Mouse (Mus musculus) heart, embryonic 11.5 days (tissue): ENCODE measurements around the gene Stxbp4. TPM values are rescaled to one million over a fixed set of nuclear protein-coding genes. Genes with fewer than 3 reads are reported as not detected.

ENCODE experiments used
- ATAC-seq: fragments of 200-750 bp; cut with Nextera tagmentation; replicated peaks from 2 replicates; pipeline ENCODE4 v1.8.0; 2017; ENCODE audit warnings: moderate library complexity; ENCODE audit not compliant: insufficient number of reproducible peaks, low FRiP score, low TSS enrichment
- H3K27ac ChIP-seq: fragments of 300-500 bp; sonication (generic); 2 replicates; pipeline ENCODE4 v1.5.1; 2014; ENCODE audit warnings: mild to moderate bottlenecking, low read depth, low read length
- H3K27me3 ChIP-seq: fragments of 300-500 bp; sonication (generic); 2 replicates; pipeline ENCODE4 v1.6.1; 2014; ENCODE audit warnings: mild to moderate bottlenecking, low read length, mixed read lengths; ENCODE audit not compliant: control insufficient read depth, insufficient read depth
- H3K36me3 ChIP-seq: fragments of 300-500 bp; sonication (generic); 2 replicates; pipeline ENCODE4 v1.6.1; 2014; ENCODE audit warnings: mild to moderate bottlenecking, low read length, moderate library complexity, mixed read lengths; ENCODE audit not compliant: control insufficient read depth, insufficient read depth
- H3K4me1 ChIP-seq: fragments of 300-500 bp; sonication (generic); 2 replicates; pipeline ENCODE4 v1.6.1; 2014; ENCODE audit warnings: low read length; ENCODE audit not compliant: control insufficient read depth, insufficient read depth
- H3K4me2 ChIP-seq: fragments of 300-500 bp; sonication (generic); 2 replicates; pipeline ENCODE4 v1.6.1; 2014; ENCODE audit warnings: mild to moderate bottlenecking, moderate library complexity
- H3K4me3 ChIP-seq: fragments of 300-500 bp; sonication (generic); 2 replicates; pipeline ENCODE4 v1.5.1; 2014; ENCODE audit warnings: low read depth, low read length
- H3K9ac ChIP-seq: fragments of 300-500 bp; sonication (generic); 2 replicates; pipeline ENCODE4 v1.6.1; 2014; ENCODE audit warnings: mild to moderate bottlenecking, low read depth, low read length, moderate library complexity
- H3K9me3 ChIP-seq: fragments of 300-500 bp; sonication (generic); replicated peaks from 2 replicates; pipeline ENCODE4 v1.6.1; 2016; ENCODE audit warnings: low read length; ENCODE audit not compliant: control insufficient read depth
- WGBS: fragments of 180-500 bp; shearing (Covaris S2); extraction: QIAGEN DNeasy Blood & Tissue Kit; methylation state at CpG from one replicate; pipeline ENCODE4 v1.1.7; 2014; ENCODE audit not compliant: insufficient replicate concordance; 5-methylcytosine and 5-hydroxymethylcytosine counted together
- polyA plus RNA-seq: library from polyadenylated mRNA; unstranded; fragments of >200 nt; fragmentation: Nextera tagmentation; extraction: Ambion mirVana; gene quantifications from 2 replicates; pipeline ENCODE4 v1.2.1, GENCODE M21; 2014

Gene Stxbp4
- polyA plus RNA-seq, 1 experiment from 2014 or later, result 21.0 TPM

- H3K4me1 ChIP-seq, result peaks cover 30% of the 10 kb centered on the region
- H3K36me3 ChIP-seq, result peaks cover 3% of the 10 kb centered on the region; the same call in 1 of the 2 replicates
- no peaks in the 10 kb centered on the region for H3K27me3 ChIP-seq
- no peak overlapping the region for H3K9ac ChIP-seq
- peak; percentile 64 for ATAC-seq
- H3K4me2 ChIP-seq, result no peak overlapping the region; the same call in 1 of the 2 replicates
- H3K9me3 ChIP-seq, result no peaks in the 10 kb centered on the region
- peak overlapping the region; percentile 89; the same call in 1 of the 2 replicates for H3K27ac ChIP-seq
- H3K4me3 ChIP-seq, result no peak overlapping the region
- WGBS, result 47% methylated on average over 3 of the region's 3 CpGs
Observed at GRCm38 (mm10) chr11:90663052-90663451, 25.2 kb upstream of the Stxbp4 start.

GRCm38 (mm10) chr11:90660662-90661061 is 22.8 kb upstream of the Stxbp4 start:
- H3K9me3 ChIP-seq, result no peaks in the 10 kb centered on the region; the same call in 1 of the 2 replicates
- 84% methylated on average over 4 of the region's 4 CpGs for WGBS
- H3K4me2 ChIP-seq, result no peak overlapping the region
- H3K9ac ChIP-seq, result no peak overlapping the region
- no peak for ATAC-seq
- peaks cover 17% of the 10 kb centered on the region; the same call in 1 of the 2 replicates for H3K36me3 ChIP-seq
- H3K4me1 ChIP-seq, result peaks cover 24% of the 10 kb centered on the region
- no peak overlapping the region for H3K27ac ChIP-seq
- no peaks in the 10 kb centered on the region for H3K27me3 ChIP-seq
- H3K4me3 ChIP-seq, result no peak overlapping the region

GRCm38 (mm10) chr11:90657527-90657926 is 19.6 kb upstream of the Stxbp4 start:
- Histone ChIP-seq H3K36me3 (peaks cover 20% of the 10 kb centered on the region; the same call in 1 of the 2 replicates), H3K4me1 (no peaks in the 10 kb centered on the region)
- WGBS, result 89% methylated on average over 12 of the region's 12 CpGs

GRCm38 (mm10) chr11:90652603-90653002 is 14.7 kb upstream of the Stxbp4 start:
- ATAC-seq, result no peak
- peaks cover 25% of the 10 kb centered on the region for H3K36me3 ChIP-seq
- no peak overlapping the region for H3K4me3 ChIP-seq
- no peaks in the 10 kb centered on the region for H3K4me1 ChIP-seq
- H3K27ac ChIP-seq, result no peak overlapping the region
- no peaks in the 10 kb centered on the region; the same call in 1 of the 2 replicates for H3K9me3 ChIP-seq
- WGBS, result 83% methylated on average over 4 of the region's 4 CpGs
- no peak overlapping the region for H3K4me2 ChIP-seq
- H3K27me3 ChIP-seq, result no peaks in the 10 kb centered on the region
- H3K9ac ChIP-seq, result no peak overlapping the region

More at GRCm38 (mm10) chr11:90657527-90657926, 19.6 kb upstream of the Stxbp4 start:
- Histone ChIP-seq H3K4me2 (no peak overlapping the region), H3K9ac (no peak overlapping the region), H3K9me3 (no peaks in the 10 kb centered on the region; the same call in 1 of the 2 replicates), H3K27ac (no peak overlapping the region), H3K27me3 (no peaks in the 10 kb centered on the region), H3K4me3 (no peak overlapping the region)
- no peak for ATAC-seq

GRCm38 (mm10) chr11:90650231-90650885 is 12.5 kb upstream of the Stxbp4 start:
- 60% methylated on average over 9 of the region's 9 CpGs for WGBS
- Histone ChIP-seq H3K27ac (no peak overlapping the region; the same call in 1 of the 2 replicates), H3K9ac (no peak overlapping the region), H3K4me3 (no peak overlapping the region), H3K27me3 (no peaks in the 10 kb centered on the region), H3K4me2 (no peak overlapping the region), H3K9me3 (no peaks in the 10 kb centered on the region), H3K4me1 (no peaks in the 10 kb centered on the region), H3K36me3 (peaks cover 16% of the 10 kb centered on the region)
- ATAC-seq, result no peak

GRCm38 (mm10) chr11:90649777-90650176 is 11.9 kb upstream of the Stxbp4 start:
- WGBS, result 91% methylated on average over 6 of the region's 6 CpGs
- no peaks in the 10 kb centered on the region for H3K4me1 ChIP-seq
- H3K4me2 ChIP-seq, result no peak overlapping the region
- no peak for ATAC-seq
- no peak overlapping the region for H3K9ac ChIP-seq
- no peaks in the 10 kb centered on the region for H3K9me3 ChIP-seq
- peaks cover 21% of the 10 kb centered on the region for H3K36me3 ChIP-seq
- no peaks in the 10 kb centered on the region for H3K27me3 ChIP-seq
- no peak overlapping the region for H3K27ac ChIP-seq
- no peak overlapping the region for H3K4me3 ChIP-seq

- no peaks in the 10 kb centered on the region for H3K9me3 ChIP-seq
- peak overlapping the region; percentile 79 for H3K4me2 ChIP-seq
- peak overlapping the region; percentile 80 for H3K27ac ChIP-seq
- H3K4me3 ChIP-seq, result peak overlapping the region; percentile 99
- under 1% methylated on average over 54 of the region's 54 CpGs for WGBS
- peaks cover 8% of the 10 kb centered on the region for H3K4me1 ChIP-seq
- no peaks in the 10 kb centered on the region; the same call in 1 of the 2 replicates for H3K36me3 ChIP-seq
- no peaks in the 10 kb centered on the region for H3K27me3 ChIP-seq
- peak; percentile 59 for ATAC-seq
- peak overlapping the region; percentile 92 for H3K9ac ChIP-seq
Observed at GRCm38 (mm10) chr11:90638312-90638830, 487 bp upstream of the Stxbp4 start.

GRCm38 (mm10) chr11:90634661-90635060 is 3.2 kb downstream of the Stxbp4 start:
- H3K27me3 ChIP-seq, result no peaks in the 10 kb centered on the region
- no peaks in the 10 kb centered on the region for H3K36me3 ChIP-seq
- no peak overlapping the region for H3K4me3 ChIP-seq
- no peaks in the 10 kb centered on the region for H3K9me3 ChIP-seq
- no peak overlapping the region for H3K27ac ChIP-seq
- peaks cover 7% of the 10 kb centered on the region for H3K4me1 ChIP-seq
- no peak overlapping the region for H3K4me2 ChIP-seq
- 85% methylated on average over 3 of the region's 3 CpGs for WGBS
- ATAC-seq, result no peak
- H3K9ac ChIP-seq, result no peak overlapping the region
